Mouse (Mus musculus) midbrain, embryonic 16.5 days (tissue): ENCODE results near the gene Tmem9. TPM values are rescaled to one million over a fixed set of nuclear protein-coding genes. Genes with fewer than 3 reads are reported as not detected.

ENCODE experiments used
- ATAC-seq: fragments of 200-750 bp; cut with Nextera tagmentation; 2 replicates; pipeline ENCODE4 v1.8.0; 2017; ENCODE audit warnings: moderate TSS enrichment
- H3K27ac ChIP-seq: fragments of 300-500 bp; sonication (generic); 2 replicates; pipeline ENCODE4 v1.5.1; 2014; ENCODE audit warnings: mild to moderate bottlenecking, low read length, mixed read lengths
- H3K27me3 ChIP-seq: fragments of 300-500 bp; sonication (generic); 2 replicates; pipeline ENCODE4 v1.6.1; 2014; ENCODE audit warnings: low read depth, low read length, mixed read lengths; ENCODE audit not compliant: control insufficient read depth, insufficient read depth
- H3K36me3 ChIP-seq: fragments of 300-500 bp; sonication (generic); 2 replicates; pipeline ENCODE4 v1.6.1; 2014; ENCODE audit warnings: mild to moderate bottlenecking, low read length, moderate library complexity, mixed read lengths; ENCODE audit not compliant: control insufficient read depth, insufficient read depth
- H3K4me1 ChIP-seq: fragments of 300-500 bp; sonication (generic); 2 replicates; pipeline ENCODE4 v1.6.1; 2014; ENCODE audit warnings: mild to moderate bottlenecking, low read length, mixed read lengths; ENCODE audit not compliant: control insufficient read depth, insufficient read depth
- H3K4me2 ChIP-seq: fragments of 300-500 bp; sonication (generic); 2 replicates; pipeline ENCODE4 v1.6.1; 2014; ENCODE audit warnings: mild to moderate bottlenecking, low read length, mixed read lengths
- H3K4me3 ChIP-seq: fragments of 300-500 bp; sonication (generic); 2 replicates; pipeline ENCODE4 v1.5.1; 2014; ENCODE audit warnings: low read depth, mild to moderate bottlenecking, low read length, moderate library complexity, mixed read lengths
- H3K9ac ChIP-seq: fragments of 300-500 bp; sonication (generic); 2 replicates; pipeline ENCODE4 v1.6.1; 2014; ENCODE audit warnings: low read depth, low read length, mixed read lengths
- H3K9me3 ChIP-seq: fragments of 300-500 bp; sonication (generic); replicated peaks from 2 replicates; pipeline ENCODE4 v1.6.1; 2014; ENCODE audit warnings: mild to moderate bottlenecking, low read length, mixed read lengths; ENCODE audit not compliant: control insufficient read depth, poor library complexity, severe bottlenecking
- WGBS: fragments of 180-500 bp; shearing (Covaris S2); extraction: QIAGEN DNeasy Blood & Tissue Kit; methylation state at CpG from one replicate; pipeline ENCODE4 v1.1.7; 2014; 5-methylcytosine and 5-hydroxymethylcytosine counted together
- polyA plus RNA-seq: library from polyadenylated mRNA; unstranded; fragments of >200 nt; fragmentation: Nextera tagmentation; extraction: Ambion mirVana; gene quantifications from 2 replicates; pipeline ENCODE4 v1.2.1, GENCODE M21; 2015

Tmem9 gene
- 147 and 169 TPM in 2 replicates for polyA plus RNA-seq

- H3K9ac ChIP-seq = peak within 1 kb of the TSS; percentile 53
- 1% methylated on average over 37 of the region's 37 CpGs for WGBS
- peak; percentile 56; the same call in 1 of the 2 replicates for ATAC-seq
Observed at GRCm38 (mm10) chr1:136007211-136008158, at the start of gene Tmem9. TSS of gene Tmem9 (plus strand) at chr1:136008150.

GRCm38 (mm10) chr1:135958483-135958882 is 49.5 kb upstream of the Tmem9 start:
- ATAC-seq = peak; percentile 56; the same call in 1 of the 2 replicates
- Histone ChIP-seq H3K36me3 (no peaks in the 10 kb centered on the region), H3K27ac (no peak overlapping the region), H3K4me1 (no peaks in the 10 kb centered on the region), H3K27me3 (no peaks in the 10 kb centered on the region), H3K9me3 (no peaks in the 10 kb centered on the region), H3K4me2 (no peak overlapping the region), H3K4me3 (no peak overlapping the region), H3K9ac (no peak overlapping the region)
- WGBS = 50% methylated on average over 4 of the region's 4 CpGs

More at GRCm38 (mm10) chr1:136007211-136008158, at the start of gene Tmem9:
- Histone ChIP-seq H3K4me2 (peak within 1 kb of the TSS; percentile 65), H3K9me3 (no peaks in the 10 kb centered on the region), H3K4me1 (peaks cover 8% of the 10 kb centered on the region; the same call in 1 of the 2 replicates), H3K36me3 (no peaks in the 10 kb centered on the region), H3K4me3 (peak within 1 kb of the TSS; percentile 38), H3K27ac (no peak within 1 kb of the TSS), H3K27me3 (peaks cover 7% of the 10 kb centered on the region)

GRCm38 (mm10) chr1:135963177-135963576 is 44.8 kb upstream of the Tmem9 start:
- Histone ChIP-seq H3K27me3 (no peaks in the 10 kb centered on the region), H3K27ac (no peak overlapping the region), H3K9me3 (no peaks in the 10 kb centered on the region), H3K4me3 (no peak overlapping the region), H3K36me3 (no peaks in the 10 kb centered on the region), H3K9ac (no peak overlapping the region), H3K4me2 (no peak overlapping the region), H3K4me1 (no peaks in the 10 kb centered on the region)
- ATAC-seq = no peak
- 71% methylated on average over 5 of the region's 5 CpGs for WGBS

GRCm38 (mm10) chr1:135964561-135964960 is 43.4 kb upstream of the Tmem9 start:
- H3K4me3 ChIP-seq = no peak overlapping the region
- no peak overlapping the region for H3K4me2 ChIP-seq
- H3K27me3 ChIP-seq = no peaks in the 10 kb centered on the region
- WGBS = 64% methylated on average over 11 of the region's 11 CpGs
- no peak overlapping the region for H3K27ac ChIP-seq
- H3K9ac ChIP-seq = no peak overlapping the region
- H3K9me3 ChIP-seq = no peaks in the 10 kb centered on the region
- H3K36me3 ChIP-seq = no peaks in the 10 kb centered on the region
- no peaks in the 10 kb centered on the region for H3K4me1 ChIP-seq
- ATAC-seq = no peak

- ATAC-seq = no peak
- H3K4me1 ChIP-seq = no peaks in the 10 kb centered on the region
- no peak overlapping the region for H3K4me3 ChIP-seq
- 81% methylated on average over 4 of the region's 4 CpGs for WGBS
- H3K4me2 ChIP-seq = no peak overlapping the region
- no peak overlapping the region for H3K27ac ChIP-seq
- H3K27me3 ChIP-seq = no peaks in the 10 kb centered on the region
- H3K9me3 ChIP-seq = no peaks in the 10 kb centered on the region
- no peaks in the 10 kb centered on the region for H3K36me3 ChIP-seq
- H3K9ac ChIP-seq = no peak overlapping the region
Observed at GRCm38 (mm10) chr1:135967739-135968138, 40.2 kb upstream of the Tmem9 start.

GRCm38 (mm10) chr1:135970486-135970885 is 37.5 kb upstream of the Tmem9 start:
- H3K36me3 ChIP-seq = no peaks in the 10 kb centered on the region
- no peak overlapping the region for H3K27ac ChIP-seq
- H3K4me2 ChIP-seq = no peak overlapping the region
- WGBS = 61% methylated on average over 2 of the region's 2 CpGs
- H3K9me3 ChIP-seq = no peaks in the 10 kb centered on the region
- no peak overlapping the region for H3K9ac ChIP-seq
- no peaks in the 10 kb centered on the region for H3K27me3 ChIP-seq
- no peak overlapping the region for H3K4me3 ChIP-seq
- H3K4me1 ChIP-seq = no peaks in the 10 kb centered on the region
- ATAC-seq = no peak

- WGBS = 92% methylated on average over 3 of the region's 3 CpGs
- Histone ChIP-seq H3K4me1 (no peaks in the 10 kb centered on the region), H3K27me3 (no peaks in the 10 kb centered on the region), H3K4me3 (no peak overlapping the region), H3K36me3 (no peaks in the 10 kb centered on the region), H3K9ac (no peak overlapping the region), H3K27ac (no peak overlapping the region), H3K4me2 (no peak overlapping the region), H3K9me3 (no peaks in the 10 kb centered on the region)
- ATAC-seq = no peak
Observed at GRCm38 (mm10) chr1:135972576-135972975, 35.4 kb upstream of the Tmem9 start.

GRCm38 (mm10) chr1:135984105-135984504 is 23.8 kb upstream of the Tmem9 start:
- Histone ChIP-seq H3K9me3 (no peaks in the 10 kb centered on the region), H3K27me3 (no peaks in the 10 kb centered on the region), H3K4me3 (no peak overlapping the region), H3K4me1 (no peaks in the 10 kb centered on the region), H3K27ac (no peak overlapping the region), H3K9ac (no peak overlapping the region), H3K4me2 (no peak overlapping the region), H3K36me3 (no peaks in the 10 kb centered on the region)
- no peak for ATAC-seq
- 47% methylated on average over 5 of the region's 5 CpGs for WGBS

GRCm38 (mm10) chr1:135989876-135990275 is 18.1 kb upstream of the Tmem9 start:
- no peak overlapping the region for H3K9ac ChIP-seq
- no peak overlapping the region for H3K4me3 ChIP-seq
- H3K9me3 ChIP-seq = no peaks in the 10 kb centered on the region
- H3K36me3 ChIP-seq = no peaks in the 10 kb centered on the region
- ATAC-seq = no peak
- H3K27me3 ChIP-seq = no peaks in the 10 kb centered on the region
- no peak overlapping the region for H3K27ac ChIP-seq
- no peaks in the 10 kb centered on the region for H3K4me1 ChIP-seq
- no peak overlapping the region for H3K4me2 ChIP-seq
